Mouse (Mus musculus): ENCODE measurements around the gene Gm20388.

DNA sequence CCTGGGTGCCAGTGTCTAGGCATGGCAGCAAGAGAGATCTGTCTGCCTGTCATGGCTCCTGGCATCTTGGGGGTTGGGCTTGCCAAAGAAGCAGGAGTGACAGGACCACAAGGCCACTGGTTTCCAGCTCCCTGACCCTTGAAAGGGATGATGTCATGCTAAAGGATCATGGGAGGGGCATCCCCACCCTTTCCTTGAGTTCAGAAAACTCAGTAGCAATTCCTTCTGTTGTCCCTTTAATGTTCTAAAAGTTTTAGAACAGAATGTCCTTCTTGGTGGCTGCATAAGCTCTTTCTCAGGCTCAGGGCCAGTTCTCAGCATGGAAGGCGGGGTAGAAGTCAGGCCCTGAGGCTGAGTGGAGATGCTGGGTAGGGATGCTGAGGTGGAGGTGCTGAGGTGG lies 262.6 kb downstream of the Gm20388 start:
- TF ChIP-seq POLR2A (IDR thresholded peaks at IDR 0.05; ENCODE audit: extremely low read depth, insufficient read depth, low read length), result no peak
- no peak for TF ChIP-seq CTCF (IDR thresholded peaks at IDR 0.05; ENCODE audit: extremely low read depth, insufficient read depth, low read length)

All from cortical plate, adult 2 months (tissue).